Mouse (Mus musculus) thymus, adult 2 months (tissue): ENCODE results near the gene Stat6. TPM values are rescaled to one million over a fixed set of nuclear protein-coding genes. Genes with fewer than 3 reads are reported as not detected.

ENCODE experiments used
- DNase-seq: peaks from one replicate; pipeline ENCODE4 v3.0.0; 2021
- H3K27ac ChIP-seq: fragments of 200-500 bp; 2 replicates; pipeline ENCODE4 v1.5.1; 2012; ENCODE audit warnings: low read length, control low read depth; ENCODE audit not compliant: control insufficient read depth, insufficient read depth
- H3K27me3 ChIP-seq: fragments of 200-500 bp; 2 replicates; pipeline ENCODE4 v1.6.1; 2012; ENCODE audit warnings: mild to moderate bottlenecking, low read length, moderate library complexity, mixed read lengths; ENCODE audit not compliant: control insufficient read depth, insufficient read depth
- H3K36me3 ChIP-seq: fragments of 200-500 bp; 2 replicates; pipeline ENCODE4 v1.6.1; 2012; ENCODE audit warnings: mild to moderate bottlenecking, low read length, moderate library complexity; ENCODE audit not compliant: control insufficient read depth, insufficient read depth
- H3K4me1 ChIP-seq: fragments of 200-500 bp; replicated peaks from 2 replicates; pipeline ENCODE4 v1.6.1; 2012; ENCODE audit warnings: low read length; ENCODE audit not compliant: control insufficient read depth, insufficient read depth
- H3K4me3 ChIP-seq: fragments of 200-500 bp; 2 replicates; pipeline ENCODE4 v1.5.1; 2012; ENCODE audit warnings: mild to moderate bottlenecking, low read length, control low read depth, moderate library complexity; ENCODE audit not compliant: control insufficient read depth, insufficient read depth
- CTCF ChIP-seq: fragments of 200-500 bp; IDR thresholded peaks from 2 replicates; pipeline ENCODE4 v1.5.1; 2012; ENCODE audit warnings: mild to moderate bottlenecking, control low read depth, low read length, moderate library complexity, borderline replicate concordance; ENCODE audit not compliant: control insufficient read depth, poor library complexity, insufficient read depth; ENCODE audit errors: extremely low read depth
- POLR2A ChIP-seq: fragments of 200-500 bp; IDR thresholded peaks from 2 replicates; pipeline ENCODE4 v1.6.1; 2012; ENCODE audit warnings: mild to moderate bottlenecking, low read length, control low read depth, moderate library complexity; ENCODE audit not compliant: control insufficient read depth, poor library complexity, insufficient read depth; ENCODE audit errors: extremely low read depth
- WGBS: fragments of 180-500 bp; shearing (Covaris S2); methylation state at CpG from one replicate; pipeline ENCODE4 v1.1.7; 2018; 5-methylcytosine and 5-hydroxymethylcytosine counted together
- polyA plus RNA-seq: library from polyadenylated mRNA; depleted of rRNA; stranded (reverse); fragments of >200 nt; gene quantifications from 2 replicates; pipeline ENCODE4 v1.2.3, GENCODE M21; 2012; rRNA removed

Gene Stat6
- polyA plus RNA-seq, result 168 and 185 TPM in 2 replicates

- peak; percentile 79; the same call in 1 of the 2 replicates for TF ChIP-seq POLR2A
- no peak for TF ChIP-seq CTCF
- H3K27ac ChIP-seq, result peak within 1 kb of the TSS; percentile 92
- WGBS, result under 1% methylated on average over 37 of the region's 37 CpGs
- H3K27me3 ChIP-seq, result no peaks in the 10 kb centered on the region
- peaks cover 8% of the 10 kb centered on the region; the same call in 1 of the 2 replicates for H3K36me3 ChIP-seq
- peak within 1 kb of the TSS; percentile 86 for H3K4me3 ChIP-seq
- peak; percentile 88 for DNase-seq
- peaks cover 15% of the 10 kb centered on the region for H3K4me1 ChIP-seq
Measured at GRCm38 (mm10) chr10:127642772-127643552, at the start of gene Stat6. Stat6 (plus strand) TSS chr10:127642986.

- Histone ChIP-seq H3K36me3 (no peaks in the 10 kb centered on the region), H3K27ac (no peak overlapping the region), H3K27me3 (no peaks in the 10 kb centered on the region), H3K4me1 (peaks cover 27% of the 10 kb centered on the region), H3K4me3 (no peak overlapping the region)
- DNase-seq, result no peak
- 34% methylated on average over 8 of the region's 8 CpGs for WGBS
- TF ChIP-seq POLR2A, result no peak
- no peak for TF ChIP-seq CTCF
Measured at GRCm38 (mm10) chr10:127594405-127594804, 48.4 kb upstream of the Stat6 start.

GRCm38 (mm10) chr10:127594930-127595715, 47.7 kb upstream of the Stat6 start:
- WGBS, result 45% methylated on average over 30 of the region's 30 CpGs
- Histone ChIP-seq H3K27me3 (no peaks in the 10 kb centered on the region), H3K27ac (no peak overlapping the region), H3K36me3 (no peaks in the 10 kb centered on the region), H3K4me3 (no peak overlapping the region), H3K4me1 (peaks cover 23% of the 10 kb centered on the region)
- no peak for DNase-seq
- TF ChIP-seq CTCF, result no peak
- TF ChIP-seq POLR2A, result no peak

GRCm38 (mm10) chr10:127596321-127596941, 46.4 kb upstream of the Stat6 start:
- no peak overlapping the region for H3K27ac ChIP-seq
- H3K27me3 ChIP-seq, result no peaks in the 10 kb centered on the region
- TF ChIP-seq CTCF, result no peak
- no peak for TF ChIP-seq POLR2A
- peaks cover 11% of the 10 kb centered on the region for H3K4me1 ChIP-seq
- 72% methylated on average over 7 of the region's 7 CpGs for WGBS
- no peak overlapping the region for H3K4me3 ChIP-seq
- H3K36me3 ChIP-seq, result no peaks in the 10 kb centered on the region
- DNase-seq, result no peak

- WGBS, result 78% methylated on average over 5 of the region's 5 CpGs
- no peak for DNase-seq
- no peak for TF ChIP-seq CTCF
- no peak for TF ChIP-seq POLR2A
Measured at GRCm38 (mm10) chr10:127597311-127597901, 45.4 kb upstream of the Stat6 start.

GRCm38 (mm10) chr10:127598607-127599006, 44.2 kb upstream of the Stat6 start:
- H3K27me3 ChIP-seq, result no peaks in the 10 kb centered on the region
- TF ChIP-seq CTCF (no peak), POLR2A (no peak)
- no peaks in the 10 kb centered on the region for H3K36me3 ChIP-seq
- H3K4me1 ChIP-seq, result peaks cover 16% of the 10 kb centered on the region
- no peak overlapping the region for H3K4me3 ChIP-seq
- no peak overlapping the region for H3K27ac ChIP-seq
- no peak for DNase-seq
- 95% methylated on average over 8 of the region's 8 CpGs for WGBS

More at GRCm38 (mm10) chr10:127597311-127597901, 45.4 kb upstream of the Stat6 start:
- Histone ChIP-seq H3K4me1 (peaks cover 8% of the 10 kb centered on the region), H3K4me3 (no peak overlapping the region), H3K27me3 (no peaks in the 10 kb centered on the region), H3K27ac (no peak overlapping the region), H3K36me3 (no peaks in the 10 kb centered on the region)
